Mouse (Mus musculus): ENCODE measurements at regions not wholly inside any gene's neighbourhood (a gene's known extent, or its start where the extent isn't known, plus 50 kb on each side); places are given as distances from the start of the nearest gene placed in this dataset.
"Not testable (repeated sequence)": the region's sequence is repeated elsewhere in the genome, so short reads cannot be mapped to it uniquely, and the experiment has no call there.

DNA sequence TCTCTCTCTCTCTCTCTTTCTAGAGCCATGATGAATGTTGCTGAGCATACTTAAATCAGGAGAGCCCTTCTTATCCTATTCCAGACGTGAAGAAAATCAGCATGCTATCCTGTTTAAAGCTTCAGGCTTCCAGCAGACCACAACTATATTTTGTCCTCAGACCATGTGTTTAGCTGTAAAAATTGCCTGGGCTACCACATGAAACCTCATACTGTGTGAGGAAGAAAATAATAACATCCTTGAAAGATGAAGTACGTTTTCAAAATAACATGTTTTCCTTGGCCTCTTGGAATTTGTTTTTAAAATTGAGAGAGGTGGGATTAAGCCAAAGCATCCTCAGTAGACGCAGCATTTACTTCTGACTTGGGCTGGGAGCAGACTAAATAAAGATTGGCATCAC is 168.3 kb upstream of the Fam3c start:
- Histone ChIP-seq H3K4me3 (ENCODE audit: insufficient read depth, low read length) (no peak overlapping the region), H3K27ac (ENCODE audit: insufficient read depth, low read depth, low read length) (no peak overlapping the region), H3K4me1 (ENCODE audit: control insufficient read depth, insufficient read depth, low read length) (no peaks in the 10 kb centered on the region)
- TF ChIP-seq POLR2A (IDR thresholded peaks at IDR 0.05; ENCODE audit: borderline replicate concordance, low read depth, low read length) (no peak), CTCF (IDR thresholded peaks at IDR 0.05; ENCODE audit: low read depth, low read length) (no peak)

DNA sequence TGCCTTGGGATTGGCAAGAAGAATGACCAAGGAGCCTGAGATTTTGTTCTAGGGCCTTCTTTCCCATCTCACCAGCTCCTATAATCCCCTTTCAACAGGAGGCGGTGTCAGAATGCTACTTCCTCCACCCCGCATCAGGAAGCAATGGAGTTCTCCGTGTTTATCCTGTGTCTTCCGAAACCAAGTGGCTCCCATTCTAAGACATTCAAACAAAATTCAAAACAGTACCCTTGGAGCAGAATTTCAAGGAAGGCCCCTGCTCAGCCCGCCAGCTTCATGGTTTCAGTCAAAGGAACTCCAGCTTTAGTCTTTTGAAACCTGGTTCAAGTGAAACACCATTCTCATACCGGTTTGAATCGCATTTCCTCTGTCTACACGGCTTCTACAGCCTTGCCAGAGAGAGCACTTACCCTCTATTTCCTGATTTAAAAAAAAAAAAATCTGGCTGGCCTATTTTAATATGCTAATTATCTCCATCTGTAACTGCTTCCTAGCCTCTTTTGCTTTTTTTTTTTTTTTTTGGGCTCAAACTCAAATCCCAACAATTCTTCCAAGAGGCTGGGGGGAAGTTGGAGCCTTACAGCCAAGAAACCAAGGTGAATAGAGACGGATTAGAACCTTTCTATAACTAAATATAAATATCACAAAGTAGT is 167.7 kb upstream of the Fam3c start:
- no peak overlapping the region for H3K27ac ChIP-seq (ENCODE audit: insufficient read depth, low read depth, low read length)
- TF ChIP-seq POLR2A (IDR thresholded peaks at IDR 0.05; ENCODE audit: borderline replicate concordance, low read depth, low read length) (no peak), CTCF (IDR thresholded peaks at IDR 0.05; ENCODE audit: low read depth, low read length) (no peak)
- no peak overlapping the region for H3K4me3 ChIP-seq (ENCODE audit: insufficient read depth, low read length)
- no peaks in the 10 kb centered on the region for H3K4me1 ChIP-seq (ENCODE audit: control insufficient read depth, insufficient read depth, low read length)

DNA sequence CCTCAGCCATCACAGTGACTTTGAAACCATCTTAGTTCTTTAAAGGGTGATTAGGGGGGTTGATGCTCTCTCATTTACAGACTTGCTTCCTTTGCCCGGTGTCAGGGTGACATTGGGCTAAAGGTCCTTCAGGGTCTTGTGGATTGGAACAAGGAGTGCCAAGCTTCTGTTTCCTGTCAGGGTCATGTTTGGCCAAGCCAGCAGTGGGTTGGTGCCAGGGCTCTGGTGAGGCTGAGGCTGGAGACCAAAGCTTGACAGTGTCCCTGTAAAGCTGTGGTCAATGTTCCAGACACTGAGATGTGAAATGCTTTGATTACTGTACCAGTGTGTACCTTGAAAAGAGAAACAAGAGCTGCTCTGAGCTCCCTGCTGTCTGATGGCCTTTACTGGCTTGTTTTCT is 150.8 kb upstream of the Fam3c start:
- H3K27ac ChIP-seq (ENCODE audit: insufficient read depth, low read depth, low read length): no peak overlapping the region
- no peaks in the 10 kb centered on the region for H3K4me1 ChIP-seq (ENCODE audit: control insufficient read depth, insufficient read depth, low read length)
- H3K4me3 ChIP-seq (ENCODE audit: insufficient read depth, low read length): no peak overlapping the region
- TF ChIP-seq CTCF (IDR thresholded peaks at IDR 0.05; ENCODE audit: low read depth, low read length) (no peak), POLR2A (IDR thresholded peaks at IDR 0.05; ENCODE audit: borderline replicate concordance, low read depth, low read length) (no peak)

DNA sequence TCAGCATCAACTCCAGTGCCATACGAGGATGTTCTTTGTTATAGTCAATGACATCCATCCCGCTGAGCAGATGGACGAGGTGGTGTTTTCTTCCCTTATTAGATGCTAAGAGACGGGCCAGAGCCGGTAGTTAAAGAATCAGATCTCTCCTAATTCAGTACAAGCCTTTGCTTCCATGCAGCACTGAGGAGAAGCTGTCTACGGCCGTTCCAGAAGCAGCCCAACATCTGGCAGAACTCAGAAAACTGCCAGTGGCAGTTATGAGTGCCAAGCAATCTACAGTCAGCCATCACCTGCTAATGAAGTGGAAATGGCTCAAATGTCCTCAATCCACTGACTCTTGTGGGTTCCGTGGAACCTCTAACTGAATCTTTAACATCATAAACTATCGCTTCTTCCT is 141.3 kb upstream of the Fam3c start:
- no peak for TF ChIP-seq CTCF (IDR thresholded peaks at IDR 0.05; ENCODE audit: low read depth, low read length)
- no peak for TF ChIP-seq POLR2A (IDR thresholded peaks at IDR 0.05; ENCODE audit: borderline replicate concordance, low read depth, low read length)
- no peak overlapping the region for H3K4me3 ChIP-seq (ENCODE audit: insufficient read depth, low read length)
- H3K4me1 ChIP-seq (ENCODE audit: control insufficient read depth, insufficient read depth, low read length): no peaks in the 10 kb centered on the region; the same call in 1 of the 2 replicates
- H3K27ac ChIP-seq (ENCODE audit: insufficient read depth, low read depth, low read length): no peak overlapping the region

DNA sequence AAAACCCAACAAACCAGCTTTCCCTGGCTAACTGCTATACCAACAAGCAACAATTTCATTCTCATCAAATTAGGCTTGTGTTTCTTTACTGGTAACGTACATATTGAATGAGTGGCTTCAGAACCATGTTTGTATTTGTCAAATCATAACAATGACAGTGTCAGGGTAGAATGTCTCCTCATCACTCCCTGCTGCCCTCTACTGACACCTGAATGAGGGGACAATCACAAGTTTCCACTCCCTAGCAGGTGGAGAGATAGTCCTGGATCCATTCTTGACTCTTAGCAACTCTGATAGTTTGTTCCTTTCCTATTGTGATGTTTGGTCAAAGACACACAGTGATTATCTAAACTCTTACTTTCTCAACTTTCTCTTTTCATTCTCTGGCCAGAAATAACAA is 140.4 kb upstream of the Fam3c start:
- no peaks in the 10 kb centered on the region; the same call in 1 of the 2 replicates for H3K4me1 ChIP-seq (ENCODE audit: control insufficient read depth, insufficient read depth, low read length)

DNA sequence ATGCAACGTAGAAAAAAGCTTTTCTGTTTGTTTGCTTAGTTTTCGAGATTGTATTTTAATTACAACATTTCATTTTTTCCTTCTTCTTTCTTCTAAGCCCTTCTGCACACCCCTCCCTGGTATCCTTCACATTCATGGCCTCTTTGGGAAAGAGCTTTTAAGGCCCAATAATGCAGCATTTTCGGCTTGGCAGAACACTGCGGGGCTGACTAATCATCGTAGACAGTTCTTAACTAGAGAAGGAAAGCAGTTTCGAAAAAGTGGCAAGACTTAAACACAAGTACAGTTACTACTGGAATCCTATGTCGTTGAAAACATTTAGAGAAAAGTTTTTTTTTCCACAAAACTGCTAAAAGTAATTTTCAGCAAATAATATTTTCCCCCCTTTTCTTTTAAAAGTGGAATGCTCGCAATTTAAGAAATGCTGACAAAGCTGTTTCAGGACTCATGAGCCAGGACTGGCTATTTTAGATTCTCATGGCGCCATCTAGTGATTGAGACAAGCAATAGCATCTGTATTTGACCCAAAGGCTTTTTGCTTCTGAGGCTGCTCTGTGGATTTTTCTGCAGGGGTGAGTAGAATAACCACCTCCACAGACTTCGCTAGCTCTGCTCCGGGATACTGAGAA is 137.7 kb upstream of the Fam3c start:
- Histone ChIP-seq H3K27ac (ENCODE audit: insufficient read depth, low read depth, low read length) (no peak overlapping the region), H3K4me3 (ENCODE audit: insufficient read depth, low read length) (no peak overlapping the region), H3K4me1 (ENCODE audit: control insufficient read depth, insufficient read depth, low read length) (peaks cover 5% of the 10 kb centered on the region)
- TF ChIP-seq POLR2A (IDR thresholded peaks at IDR 0.05; ENCODE audit: borderline replicate concordance, low read depth, low read length): no peak
- TF ChIP-seq CTCF (IDR thresholded peaks at IDR 0.05; ENCODE audit: low read depth, low read length): no peak

More for the DNA sequence above, 140.4 kb upstream of the Fam3c start:
- no peak for TF ChIP-seq CTCF (IDR thresholded peaks at IDR 0.05; ENCODE audit: low read depth, low read length)
- no peak for TF ChIP-seq POLR2A (IDR thresholded peaks at IDR 0.05; ENCODE audit: borderline replicate concordance, low read depth, low read length)
- no peak overlapping the region for H3K27ac ChIP-seq (ENCODE audit: insufficient read depth, low read depth, low read length)
- no peak overlapping the region for H3K4me3 ChIP-seq (ENCODE audit: insufficient read depth, low read length)

DNA sequence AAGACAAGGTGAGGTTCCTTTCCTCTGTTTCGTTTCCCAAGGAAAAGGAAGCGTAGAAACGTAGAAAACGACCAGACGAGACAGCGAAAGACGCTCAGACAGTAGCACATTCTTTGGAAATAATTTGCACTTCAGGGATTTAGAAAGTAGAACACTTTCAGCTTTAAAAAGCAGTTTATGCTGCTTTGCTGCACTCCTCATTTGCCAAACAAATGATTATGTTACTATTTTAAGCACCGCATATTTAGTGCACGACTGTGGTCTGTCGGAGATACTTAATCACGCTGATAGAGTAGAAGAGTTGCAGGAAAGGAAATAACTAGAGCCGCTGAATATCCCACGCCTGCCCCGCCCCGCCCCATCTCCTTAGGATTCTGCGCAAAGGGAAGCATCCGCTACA is 136.9 kb upstream of the Fam3c start:
- no peak overlapping the region for H3K4me3 ChIP-seq (ENCODE audit: insufficient read depth, low read length)
- H3K4me1 ChIP-seq (ENCODE audit: control insufficient read depth, insufficient read depth, low read length): peaks cover 5% of the 10 kb centered on the region
- H3K27ac ChIP-seq (ENCODE audit: insufficient read depth, low read depth, low read length): no peak overlapping the region
- no peak for TF ChIP-seq CTCF (IDR thresholded peaks at IDR 0.05; ENCODE audit: low read depth, low read length)
- no peak for TF ChIP-seq POLR2A (IDR thresholded peaks at IDR 0.05; ENCODE audit: borderline replicate concordance, low read depth, low read length)

DNA sequence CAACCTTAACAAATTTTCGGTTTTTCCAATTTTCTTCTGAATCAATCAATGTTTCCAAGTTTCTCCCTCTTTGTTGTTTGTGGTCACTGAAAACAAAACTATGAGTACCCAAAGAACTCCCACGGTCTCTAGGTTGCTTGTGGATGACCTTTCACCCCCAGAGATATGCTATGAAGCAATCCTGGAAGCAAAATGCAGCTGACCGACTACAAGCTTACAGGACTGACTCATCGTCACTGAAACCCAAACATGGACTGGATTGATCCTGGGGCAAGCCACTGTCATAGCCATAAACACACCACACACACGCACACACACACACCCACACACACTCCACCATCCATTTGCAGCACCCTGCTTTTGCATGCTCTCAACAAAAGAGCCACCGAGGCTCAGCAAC is 134.7 kb upstream of the Fam3c start:
- no peak overlapping the region for H3K4me3 ChIP-seq (ENCODE audit: insufficient read depth, low read length)
- no peak overlapping the region for H3K27ac ChIP-seq (ENCODE audit: insufficient read depth, low read depth, low read length)
- TF ChIP-seq CTCF (IDR thresholded peaks at IDR 0.05; ENCODE audit: low read depth, low read length) (no peak), POLR2A (IDR thresholded peaks at IDR 0.05; ENCODE audit: borderline replicate concordance, low read depth, low read length) (no peak)

DNA sequence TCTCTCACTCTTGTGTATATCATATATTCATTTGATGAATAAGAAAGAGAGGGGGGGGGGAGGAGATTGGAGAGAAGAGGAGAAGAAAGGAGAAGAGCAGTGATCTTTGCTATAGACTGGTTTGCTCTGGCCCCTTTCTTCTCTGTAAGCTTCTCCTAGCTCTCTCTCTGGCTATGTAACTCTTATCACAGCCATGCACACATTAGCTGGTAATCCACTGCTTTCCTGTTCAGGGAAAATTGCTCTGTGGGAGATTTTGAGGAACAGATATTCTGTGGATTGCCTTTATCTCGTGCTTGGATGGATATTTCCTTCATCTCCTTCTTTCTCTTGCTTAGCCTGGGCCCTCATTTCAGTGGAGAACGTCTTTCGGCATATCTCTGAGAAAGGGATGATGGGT is 131.4 kb upstream of the Fam3c start:
- no peak overlapping the region for H3K4me3 ChIP-seq (ENCODE audit: insufficient read depth, low read length)
- no peak overlapping the region for H3K27ac ChIP-seq (ENCODE audit: insufficient read depth, low read depth, low read length)
- TF ChIP-seq POLR2A (IDR thresholded peaks at IDR 0.05; ENCODE audit: borderline replicate concordance, low read depth, low read length) (no peak), CTCF (IDR thresholded peaks at IDR 0.05; ENCODE audit: low read depth, low read length) (no peak)
- peaks cover 5% of the 10 kb centered on the region for H3K4me1 ChIP-seq (ENCODE audit: control insufficient read depth, insufficient read depth, low read length)

More for the DNA sequence above, 134.7 kb upstream of the Fam3c start:
- H3K4me1 ChIP-seq (ENCODE audit: control insufficient read depth, insufficient read depth, low read length): peaks cover 5% of the 10 kb centered on the region

DNA sequence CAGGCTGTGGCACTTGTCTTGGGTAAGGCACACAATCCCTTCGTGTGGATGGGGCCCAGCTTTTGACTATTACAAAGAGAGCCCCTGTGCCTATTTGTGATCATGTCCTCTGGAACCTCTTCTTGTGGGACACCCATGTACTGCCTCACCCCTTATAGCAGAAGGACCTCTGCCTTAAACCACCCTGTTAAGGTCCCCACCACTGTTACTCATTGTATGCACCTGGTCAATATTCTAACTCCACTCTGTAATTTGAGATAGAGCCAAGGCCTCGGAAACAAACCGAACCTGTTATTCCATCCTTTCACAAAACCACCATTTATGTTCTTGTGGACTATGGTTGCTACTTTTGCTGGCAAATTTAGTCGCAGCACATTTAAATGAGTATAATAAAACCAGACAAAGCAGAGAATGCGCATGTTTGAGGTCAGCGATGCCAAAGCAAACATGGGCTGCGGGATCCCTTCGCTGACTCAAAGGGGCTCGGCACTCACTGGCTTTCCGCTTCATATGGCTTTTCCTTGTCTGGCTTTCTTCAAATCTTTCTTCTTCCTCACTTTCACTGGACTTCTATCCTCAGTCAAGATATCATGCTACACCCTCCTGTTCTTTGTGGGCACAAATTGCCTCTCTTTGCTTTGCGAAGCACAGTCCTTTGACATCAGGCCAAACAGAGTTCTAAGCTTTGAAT is 129.9 kb upstream of the Fam3c start:
- H3K27ac ChIP-seq (ENCODE audit: insufficient read depth, low read depth, low read length): no peak overlapping the region
- TF ChIP-seq POLR2A (IDR thresholded peaks at IDR 0.05; ENCODE audit: borderline replicate concordance, low read depth, low read length) (no peak), CTCF (IDR thresholded peaks at IDR 0.05; ENCODE audit: low read depth, low read length) (no peak)
- H3K4me3 ChIP-seq (ENCODE audit: insufficient read depth, low read length): no peak overlapping the region
- H3K4me1 ChIP-seq (ENCODE audit: control insufficient read depth, insufficient read depth, low read length): peaks cover 4% of the 10 kb centered on the region

DNA sequence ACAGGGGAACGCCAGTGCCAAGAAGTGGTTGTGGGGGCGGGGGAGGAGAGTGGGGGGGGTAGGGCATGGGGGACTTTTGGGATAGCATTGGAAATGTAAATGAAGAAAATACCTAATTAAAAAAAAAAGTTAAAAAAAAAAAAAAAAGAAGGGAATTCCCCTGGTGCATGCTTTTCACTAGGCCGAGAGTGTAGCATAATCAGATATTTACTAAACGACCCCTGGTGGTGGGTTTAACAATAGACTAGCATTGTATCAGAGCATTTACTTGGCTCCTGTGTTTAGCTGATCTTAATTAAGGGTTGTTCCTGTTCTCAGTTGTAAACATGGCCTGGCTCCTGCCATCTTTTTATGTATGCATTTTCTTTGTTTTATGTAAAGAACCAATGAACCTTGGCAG is 126.2 kb upstream of the Fam3c start:
- H3K27ac ChIP-seq (ENCODE audit: insufficient read depth, low read depth, low read length); H3K4me3 ChIP-seq (ENCODE audit: insufficient read depth, low read length); H3K4me1 ChIP-seq (ENCODE audit: control insufficient read depth, insufficient read depth, low read length): not testable (repeated sequence)
